Mouse (Mus musculus): ENCODE data around the gene Parp16. TPM values are rescaled to one million over a fixed set of nuclear protein-coding genes. Genes with fewer than 3 reads are reported as not detected.

The Parp16 gene
- total RNA-seq, 2 experiments from 2014 or later = 10.2 to 15.3 TPM

GRCm38 (mm10) chr9:65177912-65178311 lies 17.2 kb upstream of the Parp16 start:
- ATAC-seq (replicated peaks; ENCODE audit: low FRiP score, poor library complexity, severe bottlenecking) = no peak

DNA sequence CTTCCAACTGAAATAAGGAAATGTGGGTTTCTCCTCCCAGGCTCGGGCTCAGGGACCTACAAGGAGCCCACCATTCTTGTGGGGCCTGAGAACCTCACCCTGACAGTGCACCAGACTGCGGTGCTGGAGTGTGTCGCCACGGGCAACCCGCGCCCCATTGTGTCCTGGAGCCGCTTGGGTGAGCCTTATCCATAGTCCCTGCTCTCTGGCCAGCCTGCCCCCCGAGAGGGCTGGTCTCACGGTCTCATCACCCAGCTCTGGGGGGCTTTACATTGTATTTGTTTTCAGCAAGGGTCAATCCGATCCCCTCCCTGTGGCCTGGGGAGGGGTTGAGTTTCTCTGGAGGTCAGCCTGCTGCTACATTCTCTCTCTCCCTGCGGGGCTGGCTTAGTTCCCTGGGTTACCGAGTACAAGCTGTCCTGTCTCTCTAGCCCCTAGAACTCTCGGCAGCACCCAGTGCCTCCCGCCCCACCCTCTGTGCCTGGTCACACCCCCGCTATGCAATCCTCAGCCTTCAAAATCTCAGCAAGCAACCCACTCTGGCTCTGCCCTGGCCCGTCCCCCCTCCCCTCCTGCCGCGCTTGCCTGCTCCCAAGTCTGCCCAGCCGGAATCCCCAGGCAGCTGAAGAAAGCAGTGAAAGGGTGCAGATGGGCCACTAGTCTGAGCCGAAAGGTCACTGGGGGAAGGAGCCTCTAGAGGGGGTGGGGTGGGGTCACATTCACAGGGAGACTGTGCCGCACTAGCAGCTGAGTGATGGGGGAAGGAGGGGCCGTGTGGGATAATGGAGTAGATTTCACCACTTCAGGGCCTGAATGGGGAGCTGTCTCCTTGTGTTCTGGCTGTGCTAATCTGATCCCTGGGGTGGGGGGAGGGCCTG lies 16.6 kb upstream of the Parp16 start:
- no peak for ATAC-seq (replicated peaks; ENCODE audit: low FRiP score, poor library complexity, severe bottlenecking)

- no peak for ATAC-seq (replicated peaks; ENCODE audit: low FRiP score, poor library complexity, severe bottlenecking)
Observed at GRCm38 (mm10) chr9:65179817-65180624, 15.1 kb upstream of the Parp16 start.

DNA sequence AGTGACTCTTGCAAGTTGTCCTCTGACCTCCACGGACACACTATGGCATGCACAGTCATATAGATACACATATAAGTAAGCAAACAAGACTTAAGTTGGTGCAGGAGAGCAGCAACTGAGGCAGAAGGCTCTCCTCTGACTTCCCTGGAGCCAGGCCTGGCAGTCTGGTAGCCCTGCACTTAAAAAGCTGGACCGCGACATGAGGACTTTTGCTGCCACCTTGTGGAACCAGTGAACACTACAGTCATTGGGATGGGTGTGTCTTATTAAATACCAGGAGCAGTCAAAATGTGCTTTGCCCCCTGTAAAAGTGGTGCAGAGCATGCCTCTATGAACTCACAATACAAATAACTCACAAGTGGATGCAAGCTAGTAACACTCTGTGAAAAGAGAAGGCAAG lies 6.6 kb upstream of the Parp16 start:
- ATAC-seq (replicated peaks; ENCODE audit: low FRiP score, poor library complexity, severe bottlenecking) = peak; percentile 87

- ATAC-seq (replicated peaks; ENCODE audit: low FRiP score, poor library complexity, severe bottlenecking) = no peak
Observed at GRCm38 (mm10) chr9:65190306-65190705, 4.8 kb upstream of the Parp16 start.

GRCm38 (mm10) chr9:65191389-65191754 lies 3.8 kb upstream of the Parp16 start:
- ATAC-seq (replicated peaks; ENCODE audit: low FRiP score, poor library complexity, severe bottlenecking) = no peak

- no peak for ATAC-seq (replicated peaks; ENCODE audit: low FRiP score, poor library complexity, severe bottlenecking)
Observed at GRCm38 (mm10) chr9:65191755-65192469, 3.2 kb upstream of the Parp16 start.

DNA sequence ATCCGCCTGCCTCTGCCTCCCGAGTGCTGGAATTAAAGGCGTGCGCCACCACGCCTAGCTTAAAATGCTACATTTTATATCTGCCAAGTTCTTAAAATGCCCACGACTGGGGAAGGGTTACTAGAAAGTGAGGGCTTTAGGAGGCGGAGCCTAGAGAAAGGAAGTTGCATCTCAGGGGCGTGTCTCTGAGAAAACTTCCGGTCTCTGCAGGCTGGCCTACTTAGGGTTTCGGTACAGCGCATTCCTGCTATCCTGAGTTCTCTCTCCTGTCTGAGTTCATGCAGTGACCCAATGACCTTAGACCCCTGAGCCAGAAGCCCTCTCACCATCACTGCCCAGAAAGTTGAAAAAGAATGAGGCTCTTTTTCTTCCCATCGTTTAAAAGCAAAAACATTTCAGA lies 1.9 kb upstream of the Parp16 start:
- no peak for ATAC-seq (replicated peaks; ENCODE audit: low FRiP score, poor library complexity, severe bottlenecking)

GRCm38 (mm10) chr9:65195621-65195981 lies 448 bp downstream of the Parp16 start:
- no peak for ATAC-seq (replicated peaks; ENCODE audit: low FRiP score, poor library complexity, severe bottlenecking)

DNA sequence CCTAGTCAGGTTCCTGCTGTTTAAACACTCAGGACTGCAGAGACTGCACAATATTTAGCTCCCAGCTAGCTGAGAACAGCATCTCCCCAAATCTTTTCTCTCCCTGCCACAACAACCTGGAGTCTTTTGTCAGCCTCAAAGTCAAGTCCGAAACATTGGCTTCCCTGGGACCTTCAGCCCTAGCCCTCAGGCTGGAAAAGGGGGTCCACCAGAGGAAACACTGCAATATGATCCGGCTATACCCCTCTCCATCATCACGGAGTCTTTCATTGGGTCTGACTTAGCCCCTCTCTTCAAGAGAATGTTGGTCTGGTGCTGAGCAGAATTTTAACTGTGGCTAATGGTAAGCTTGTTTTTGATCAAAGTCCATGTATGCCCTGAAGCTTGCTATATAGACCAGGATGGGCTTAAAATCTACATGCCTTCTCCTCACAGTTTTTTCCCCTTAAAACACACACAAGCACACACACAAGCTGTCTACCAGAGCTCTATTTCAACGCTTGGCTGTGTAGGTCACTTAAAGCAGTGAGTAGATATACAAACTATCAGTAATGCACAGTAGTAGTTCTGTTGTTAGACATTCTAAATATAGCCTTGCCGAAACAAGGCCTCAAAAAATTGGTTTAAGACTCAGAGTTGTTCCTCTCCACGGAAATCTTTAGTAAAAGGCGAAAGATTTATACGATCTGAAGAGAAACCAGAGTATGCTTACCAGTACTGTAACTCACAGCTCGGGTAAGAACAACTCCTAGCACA lies 1.0 kb downstream of the Parp16 start:
- peak; percentile 67 for ATAC-seq (replicated peaks; ENCODE audit: low FRiP score, poor library complexity, severe bottlenecking)

DNA sequence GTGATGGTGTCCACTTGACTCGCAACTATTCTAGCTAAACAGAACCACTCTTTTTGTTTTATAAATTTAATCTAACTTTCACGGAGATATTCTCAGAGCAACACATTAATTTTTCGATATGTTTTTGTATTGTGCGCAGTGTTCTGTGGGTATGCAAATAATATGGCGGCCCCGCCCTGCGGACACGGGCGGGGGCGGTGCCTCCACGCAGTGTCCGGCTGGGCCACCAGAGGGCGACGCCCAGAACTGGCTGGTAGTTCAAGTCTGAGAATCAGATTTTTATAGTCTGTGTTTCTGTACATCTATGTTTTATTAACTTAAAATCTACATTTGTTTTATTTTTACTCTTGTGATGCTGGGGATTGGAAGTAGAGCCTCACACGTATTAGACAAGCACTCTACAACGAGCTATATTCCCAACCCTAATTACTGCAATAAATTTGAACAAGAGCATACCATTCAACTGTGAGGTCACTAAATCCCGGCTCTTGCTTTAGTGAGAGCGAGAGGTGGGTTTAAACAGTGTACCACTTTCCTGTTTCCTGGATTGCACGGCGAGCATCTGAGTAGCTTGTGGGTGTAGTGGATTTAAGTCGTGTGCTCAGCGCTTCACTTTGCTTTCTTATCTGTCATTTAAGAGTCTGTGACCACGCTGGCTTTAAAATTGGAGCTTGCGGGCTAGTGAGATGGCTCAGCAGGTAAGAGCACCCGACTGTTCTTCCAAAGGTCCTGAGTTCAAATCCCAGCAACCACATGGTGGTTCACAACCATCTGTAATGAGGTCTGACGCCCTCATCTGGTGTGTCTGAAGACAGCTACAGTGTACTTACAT lies 1.8 kb downstream of the Parp16 start:
- ATAC-seq (replicated peaks; ENCODE audit: low FRiP score, poor library complexity, severe bottlenecking) = peak; percentile 82

- peak; percentile 66 for ATAC-seq (replicated peaks; ENCODE audit: low FRiP score, poor library complexity, severe bottlenecking)
Observed at GRCm38 (mm10) chr9:65197826-65198225, 2.7 kb downstream of the Parp16 start.

- ATAC-seq (replicated peaks; ENCODE audit: low FRiP score, poor library complexity, severe bottlenecking) = no peak
Observed at GRCm38 (mm10) chr9:65199723-65200122, 4.6 kb downstream of the Parp16 start.

DNA sequence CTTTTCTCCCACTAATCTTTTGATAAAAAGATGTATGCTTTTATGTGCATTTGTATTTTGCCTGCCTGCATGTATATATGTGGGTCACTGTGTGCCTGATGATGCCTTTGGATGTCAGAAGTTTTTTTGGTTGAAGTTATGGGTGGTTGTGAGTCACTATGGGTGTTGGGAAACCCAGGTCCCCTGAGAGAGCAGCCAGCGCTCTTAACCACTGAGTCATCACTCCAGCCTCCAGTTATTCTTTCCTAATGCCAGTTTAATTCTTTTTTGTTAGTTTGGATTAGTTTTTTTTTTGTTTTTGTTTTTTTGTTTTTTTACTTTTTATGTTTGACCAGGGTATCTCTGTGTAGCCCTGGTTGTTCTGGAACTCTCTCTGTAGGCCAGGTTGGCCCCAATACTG lies 5.5 kb downstream of the Parp16 start:
- no peak for ATAC-seq (replicated peaks; ENCODE audit: low FRiP score, poor library complexity, severe bottlenecking)

DNA sequence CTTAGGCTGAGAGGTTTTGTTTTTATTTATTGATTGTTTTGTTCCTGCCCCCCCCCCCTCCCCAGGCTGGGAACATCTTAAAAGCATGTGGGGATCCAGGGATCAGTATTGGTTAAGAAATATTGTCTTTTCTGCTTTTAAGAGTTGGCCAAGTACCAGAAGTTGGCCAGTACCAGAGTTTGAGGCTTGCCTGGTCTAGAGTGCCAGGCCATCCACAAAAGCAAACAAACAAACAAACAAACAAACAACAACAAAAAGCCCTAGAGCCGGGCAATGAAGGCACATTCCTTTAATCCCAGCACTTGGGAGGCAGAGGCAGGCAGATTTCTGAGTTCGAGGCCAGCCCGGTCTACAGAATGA lies 5.8 kb downstream of the Parp16 start:
- ATAC-seq (replicated peaks; ENCODE audit: low FRiP score, poor library complexity, severe bottlenecking) = no peak

DNA sequence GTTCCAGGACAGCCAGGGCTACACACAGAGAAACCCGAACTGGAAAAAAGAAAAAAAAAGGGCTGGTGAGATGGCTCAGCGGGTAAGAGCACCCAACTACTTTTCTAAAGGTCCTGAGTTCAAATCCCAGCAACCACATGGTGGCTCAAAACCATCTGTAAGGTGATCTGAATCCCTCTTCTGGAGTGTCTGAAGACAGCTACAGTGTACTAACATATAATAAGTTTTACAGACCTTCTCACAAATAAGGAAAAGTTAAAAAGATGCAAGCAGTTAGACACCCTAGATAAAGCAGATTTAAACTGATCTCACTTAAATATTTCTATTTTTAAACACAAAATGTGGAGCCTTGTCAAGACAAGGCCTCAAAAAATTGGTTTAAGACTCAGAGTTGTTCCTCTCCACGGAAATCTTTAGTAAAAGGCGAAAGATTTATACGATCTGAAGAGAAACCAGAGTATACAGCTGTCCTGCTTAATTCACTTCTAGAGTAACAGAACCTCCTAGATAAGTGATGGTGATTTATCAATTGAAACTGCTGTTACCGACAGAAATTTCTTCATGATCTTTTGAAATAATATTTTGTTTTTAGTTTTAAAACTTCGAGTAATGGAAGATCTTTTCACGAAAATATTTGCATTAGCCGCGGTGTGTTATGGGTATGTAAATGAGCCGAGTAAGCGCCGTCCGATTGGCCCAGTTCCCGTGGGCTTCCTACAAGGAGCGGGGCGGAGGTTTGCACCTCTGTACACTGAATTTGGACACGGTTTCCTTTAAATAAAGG lies 6.4 kb downstream of the Parp16 start:
- ATAC-seq (replicated peaks; ENCODE audit: low FRiP score, poor library complexity, severe bottlenecking) = peak; percentile 89

DNA sequence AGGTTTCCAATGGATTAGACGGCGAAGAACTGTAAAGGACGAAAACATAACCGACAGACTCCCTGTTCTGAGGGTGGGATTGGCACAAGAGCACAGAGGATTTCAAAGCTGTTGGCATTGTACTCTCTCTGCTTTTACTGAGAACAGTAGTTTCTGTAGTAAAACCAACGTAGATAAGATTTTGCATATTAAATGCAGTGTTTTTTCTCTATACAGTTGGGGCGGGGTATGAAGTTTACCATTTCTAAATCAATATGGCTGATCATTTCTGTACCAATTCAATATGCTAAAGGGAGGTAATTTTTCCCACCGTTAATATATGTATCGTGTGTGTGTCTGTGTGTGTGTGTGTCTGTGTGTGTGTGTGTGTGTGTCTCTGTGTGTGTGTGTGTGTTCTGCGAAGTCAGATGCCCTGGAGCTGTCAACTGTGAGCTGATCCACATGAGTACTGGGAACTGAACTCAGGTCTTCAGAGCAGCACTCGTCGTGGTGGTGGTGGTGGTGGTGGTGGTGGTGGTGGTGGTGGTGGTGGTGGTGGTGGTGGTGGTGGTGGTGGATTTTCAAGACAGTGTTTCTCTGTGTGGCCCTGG lies 7.1 kb downstream of the Parp16 start:
- ATAC-seq (replicated peaks; ENCODE audit: low FRiP score, poor library complexity, severe bottlenecking) = peak; percentile 52
